Mouse (Mus musculus) adrenal gland, postnatal 10 days (tissue): ENCODE measurements around the gene Eef2k. TPM values are rescaled to one million over a fixed set of nuclear protein-coding genes. Genes with fewer than 3 reads are reported as not detected.
"Not testable (repeated sequence)": the region's sequence is repeated elsewhere in the genome, so short reads cannot be mapped to it uniquely, and the experiment has no call there.

Experiments used
- DNase-seq: peaks from one replicate; pipeline ENCODE4 v3.0.0; 2021; ENCODE audit warnings: mixed read lengths
- total RNA-seq, 2 experiments: library from RNA; stranded (reverse); gene quantifications; 2 replicates each; pipeline ENCODE4 v1.2.3; 2021

Gene Eef2k
- total RNA-seq, 2 experiments from 2014 or later: 24.4 to 33.4 TPM

DNA sequence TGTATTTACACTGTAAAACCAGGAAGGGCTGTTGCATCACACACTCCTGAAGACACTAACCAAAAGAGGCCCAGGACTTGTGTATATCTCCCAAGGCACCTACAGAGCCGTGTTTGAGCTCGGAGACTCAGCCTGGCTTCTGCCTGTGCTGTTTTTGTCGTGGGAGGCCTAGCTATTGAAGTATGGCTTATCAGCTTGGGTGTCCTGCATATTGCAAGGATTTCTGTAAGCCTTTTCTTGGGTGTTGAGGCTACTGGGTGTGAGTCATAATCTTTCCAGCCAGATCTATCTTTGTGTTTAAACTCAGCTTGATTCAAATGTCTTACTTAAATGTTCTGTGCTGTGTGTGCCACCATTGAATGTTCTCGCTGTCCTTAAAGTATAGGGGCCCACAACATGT, 93.9 kb downstream of the Eef2k start:
- DNase-seq: no peak

DNA sequence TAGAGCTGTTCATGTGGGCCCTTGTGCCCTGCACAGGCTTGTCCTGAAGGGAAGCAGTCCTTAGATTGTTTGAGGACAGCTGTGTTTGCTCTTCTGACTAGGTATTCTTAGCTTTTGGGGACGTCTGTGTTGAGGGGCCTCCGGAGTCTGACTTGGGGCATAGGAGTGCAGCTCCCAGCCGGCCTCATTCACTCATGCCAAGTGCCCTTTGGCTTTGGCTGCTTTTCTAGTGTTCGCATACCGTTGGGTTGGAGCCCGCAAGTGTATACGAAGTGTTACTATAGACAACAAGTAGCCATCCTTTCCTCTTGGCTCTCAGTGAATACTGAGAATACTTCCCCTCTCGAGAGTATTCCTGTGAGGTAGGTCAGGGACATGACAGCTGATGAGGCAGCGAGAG, 95.6 kb downstream of the Eef2k start:
- DNase-seq: no peak

DNA sequence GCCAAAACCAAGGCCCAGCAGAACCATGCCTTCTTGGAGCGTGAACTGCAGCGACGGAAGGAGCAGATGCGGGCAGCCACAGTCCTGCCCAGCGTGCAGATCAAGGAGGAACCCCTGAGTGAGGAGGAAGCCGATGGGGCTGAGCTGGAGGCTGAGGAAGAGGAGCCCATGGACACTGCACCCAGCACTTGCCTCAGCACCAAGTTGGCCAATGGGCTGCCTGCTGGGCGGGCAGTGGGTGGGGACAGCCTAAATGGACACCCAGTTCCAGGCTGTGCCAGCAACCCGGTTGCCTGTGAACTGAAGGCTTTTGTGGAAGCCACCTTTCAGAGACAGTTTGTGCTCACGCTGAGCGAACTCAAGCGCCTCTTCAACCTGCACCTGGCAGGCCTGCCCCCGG, 97.7 kb downstream of the Eef2k start:
- peak; percentile 26 for DNase-seq

DNA sequence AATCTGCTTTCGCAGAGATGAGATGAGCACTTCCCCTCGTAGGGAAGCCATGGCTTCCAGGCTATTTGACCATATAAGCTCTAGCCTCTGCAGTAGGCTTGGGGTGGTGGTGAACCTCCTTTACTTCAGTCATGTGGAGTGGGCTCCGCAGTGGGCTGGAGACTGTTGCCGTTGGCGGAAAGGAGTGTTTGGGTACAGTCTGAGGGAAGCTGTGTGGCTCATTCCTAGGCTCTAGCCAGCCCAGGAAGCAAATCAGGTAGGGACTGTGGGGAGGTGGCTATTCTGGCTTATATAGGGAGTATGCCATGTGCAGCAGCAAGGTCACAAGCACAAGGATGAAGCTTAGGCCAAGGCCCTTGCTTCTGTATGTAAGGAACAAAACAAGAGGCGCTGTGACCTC, 98.6 kb downstream of the Eef2k start:
- no peak for DNase-seq

DNA sequence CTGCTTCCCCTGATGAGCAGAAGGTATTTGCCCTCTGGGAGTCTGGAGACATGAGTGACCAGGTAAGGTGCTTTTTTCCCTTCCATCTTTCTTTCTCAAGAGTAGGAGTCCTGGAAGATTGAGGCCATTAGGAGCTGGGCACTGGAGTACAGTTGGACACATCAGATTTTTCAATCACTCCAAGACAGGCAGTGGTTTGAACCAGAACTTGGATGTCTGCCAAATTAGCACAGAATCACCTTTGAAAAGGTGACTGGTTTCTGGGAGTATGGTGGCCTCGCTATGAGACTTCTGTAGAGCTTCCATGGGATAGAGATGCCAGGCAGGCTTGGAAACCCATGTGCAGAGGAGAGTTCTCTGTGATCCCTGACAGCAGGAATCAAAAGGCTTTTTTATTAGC, 99.9 kb downstream of the Eef2k start:
- DNase-seq: no peak

DNA sequence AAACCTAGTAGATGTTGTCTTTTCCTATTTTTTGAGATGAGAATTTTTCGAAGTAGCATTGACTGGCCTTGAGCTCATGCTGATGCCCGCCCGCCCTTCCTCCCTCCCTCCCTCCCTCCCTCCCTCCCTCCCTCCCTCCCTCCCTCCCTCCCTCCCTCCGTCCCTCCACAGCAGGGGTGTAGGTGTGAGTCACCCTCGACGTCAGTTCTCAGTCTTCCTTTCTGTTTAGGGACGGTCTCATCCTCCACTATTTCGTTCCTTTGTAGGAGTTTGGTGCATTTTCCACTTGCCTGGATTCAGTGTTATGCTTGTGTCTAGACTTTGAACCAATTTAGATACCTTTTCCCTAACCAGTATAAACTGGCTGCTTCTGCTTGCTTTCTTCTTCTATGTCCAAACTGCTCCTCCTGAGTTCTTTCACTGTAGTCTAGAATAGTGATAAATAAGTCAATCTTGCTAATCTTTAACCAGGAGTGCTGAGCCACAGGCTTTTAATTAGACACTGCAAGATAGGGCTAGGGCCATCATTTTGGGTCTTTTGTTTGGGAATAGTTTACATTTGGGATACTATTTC, 101.4 kb downstream of the Eef2k start:
- DNase-seq: peak; percentile 26

DNA sequence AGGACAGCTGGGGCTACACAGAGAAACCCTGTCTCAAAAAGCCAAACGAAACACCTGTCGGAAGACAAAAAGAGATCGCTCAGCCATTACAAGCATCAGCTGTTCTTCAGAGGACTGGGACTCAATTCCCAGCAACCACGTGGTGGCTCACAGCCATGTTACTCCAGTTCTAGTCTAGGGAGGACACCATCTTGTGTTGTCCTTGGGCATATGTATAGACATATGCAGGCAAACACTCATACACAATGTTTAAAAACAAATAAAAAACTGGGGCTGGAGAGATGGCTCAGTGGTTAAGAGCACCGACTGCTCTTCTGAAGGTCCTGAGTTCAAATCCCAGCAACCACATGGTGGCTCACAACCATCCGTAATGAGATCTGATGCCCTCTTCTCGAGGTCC, 111.0 kb downstream of the Eef2k start:
- not testable (repeated sequence) for DNase-seq

Other genes starting within 250 kb of the Eef2k start
- gene Uqcrc2, start 207.7 kb upstream of the Eef2k start, total RNA-seq: 100 to 1,000 TPM; 743 to 828 TPM
- gene Pdzd9, start 172.5 kb upstream of the Eef2k start, total RNA-seq: not detected
- gene Mosmo, start 165.2 kb upstream of the Eef2k start, total RNA-seq: 10 to 100 TPM; 30.3 to 31.4 TPM
- gene Vwa3a, start 103.5 kb upstream of the Eef2k start, total RNA-seq: 1 to 10 TPM; 2.2 to 3.1 TPM
- under 1 TPM; 0.33 to 0.39 TPM for gene Gm5737, start 30.5 kb upstream of the Eef2k start, total RNA-seq
- 10 to 100 TPM; 22.5 to 23.8 TPM for gene Polr3e, start 74.9 kb downstream of the Eef2k start, total RNA-seq
- 10 to 100 TPM; 12.2 to 13.7 TPM for gene Cdr2, start 139.5 kb downstream of the Eef2k start, total RNA-seq
- under 1 TPM in 1 of 2 experiments, not detected in 1; 0.15 TPM for gene Mfsd13b, start 139.7 kb downstream of the Eef2k start, total RNA-seq
- gene Mettl9, start 191.6 kb downstream of the Eef2k start, total RNA-seq: 100 to 1,000 TPM; 102 to 106 TPM
- 1 to 10 TPM; 2.5 to 2.7 TPM for gene Igsf6, start 231.7 kb downstream of the Eef2k start, total RNA-seq
- 1 to 10 TPM; 1.1 to 1.2 TPM for gene Otoa, start 238.8 kb downstream of the Eef2k start, total RNA-seq